Comparison of ENCODE assay signal across 19 mouse cellular contexts in the genomic region with DNA sequence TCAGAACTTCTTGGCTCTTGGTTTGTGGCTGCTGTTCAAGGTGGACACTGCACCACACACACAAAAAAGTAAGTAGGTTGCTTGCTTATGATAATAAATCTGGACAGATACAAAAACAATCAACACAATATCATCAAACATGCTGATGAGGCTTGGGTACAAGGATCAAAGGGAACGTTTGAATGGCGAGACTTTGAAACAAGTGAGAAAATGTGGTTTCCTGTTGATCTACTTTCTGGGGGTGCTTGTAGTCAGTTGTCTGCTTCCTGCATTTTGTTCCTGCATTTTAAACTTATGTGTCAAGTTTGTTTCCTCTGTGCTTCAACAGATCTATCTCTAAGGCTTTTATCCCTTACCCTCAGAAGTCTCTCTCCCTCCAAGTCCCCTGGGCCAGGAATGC.
DNase-seq lines count a peak whose midpoint lies in the region; ATAC-seq and TF ChIP-seq lines count a peak whose summit lies in the region.
"Had no signal": no experiment of that assay in that cellular context is flagged by ENCODE, and none has a peak within 500 bp of the region (broad histone marks: within the 10 kb centered on the region; RNA-seq: fewer than 3 reads in every experiment).

No protein-coding gene starts in this region.

- H3K4me3 ChIP-seq in small intestine, adult 2 months (ENCODE audit: low read depth, low read length) = no peak overlapping the region
- H3K4me3 ChIP-seq: embryonic facial prominence, embryonic 12.5 days; forebrain, embryonic 12.5 days; heart, embryonic 12.5 days; hindbrain, embryonic 15.5 days had no signal

- ATAC-seq in activated CD4-positive, CD25-positive, alpha-beta regulatory T cell, adult 4 months = peak; percentile 93
- ATAC-seq in monocyte, adult 5-6 weeks (replicated peaks; ENCODE audit: insufficient number of reproducible peaks, low FRiP score, low TSS enrichment, poor library complexity, severe bottlenecking) = 0 out of 2 replicates have a peak, but pooled peaks have one; percentile 17
- ATAC-seq: forebrain, embryonic 16.5 days had no signal

- H3K27me3 ChIP-seq in small intestine, adult 2 months (ENCODE audit: control insufficient read depth, insufficient read depth, low read length) = no peaks in the 10 kb centered on the region
- H3K27me3 ChIP-seq: embryonic facial prominence, embryonic 12.5 days; forebrain, embryonic 12.5 days; heart, embryonic 12.5 days; hindbrain, embryonic 15.5 days had no signal

- peak overlapping the region; percentile 15; the same call in 1 of the 2 replicates for H3K27ac ChIP-seq in small intestine, adult 2 months (ENCODE audit: insufficient read depth, low read depth, low read length)
- H3K27ac ChIP-seq: embryonic facial prominence, embryonic 12.5 days; forebrain, embryonic 12.5 days; hindbrain, embryonic 15.5 days had no signal

- 67% methylated on average over 2 of the region's 2 CpGs for WGBS in small intestine, adult 2 months

- no peaks in the 10 kb centered on the region for H3K4me1 ChIP-seq in small intestine, adult 2 months (ENCODE audit: control insufficient read depth, insufficient read depth, insufficient read length, low read length)
- H3K4me1 ChIP-seq: embryonic facial prominence, embryonic 12.5 days; forebrain, embryonic 12.5 days; heart, embryonic 12.5 days; hindbrain, embryonic 15.5 days had no signal

- TF ChIP-seq CTCF in small intestine, adult 2 months (IDR thresholded peaks at IDR 0.05; ENCODE audit: extremely low read depth, insufficient read length, insufficient replicate concordance, low read depth, low read length) = no peak

- TF ChIP-seq POLR2A in small intestine, adult 2 months (IDR thresholded peaks at IDR 0.05; ENCODE audit: low read depth, low read length) = no peak

- DNase-seq in thymus, postnatal 0 days (ENCODE audit: low spot score) = peak; percentile 38
- DNase-seq in thymus, postnatal 4 days = no peak
- no peak for DNase-seq in cerebellum, postnatal 36 days
- no peak for DNase-seq in ovary, postnatal 36 days (ENCODE audit: low spot score)
- no peak for DNase-seq in layer of hippocampus, postnatal 25 days (ENCODE audit: extremely low spot score in 1 of 2, low spot score in 1 of 2)
- DNase-seq: adrenal gland, adult 2 months; adrenal gland, postnatal 25 days; cerebellum, adult 2 months; cerebellum, postnatal 10 days; gastrocnemius, postnatal 10 days; heart, postnatal 36 days had no signal

- no peaks in the 10 kb centered on the region for H3K36me3 ChIP-seq in small intestine, adult 2 months (ENCODE audit: control insufficient read depth, insufficient read depth, low read length)
- H3K36me3 ChIP-seq: embryonic facial prominence, embryonic 12.5 days; forebrain, embryonic 12.5 days; heart, embryonic 12.5 days; hindbrain, embryonic 15.5 days had no signal
